Mouse (Mus musculus) lung, embryonic 16.5 days (tissue): ENCODE data around the gene Cbx6. TPM values are rescaled to one million over a fixed set of nuclear protein-coding genes. Genes with fewer than 3 reads are reported as not detected.
"Not testable (repeated sequence)": the region's sequence is repeated elsewhere in the genome, so short reads cannot be mapped to it uniquely, and the experiment has no call there.

Source experiments
- ATAC-seq: fragments of 200-750 bp; cut with Nextera tagmentation; 2 replicates; pipeline ENCODE4 v1.8.0; 2017; ENCODE audit warnings: low read depth, mild to moderate bottlenecking, moderate library complexity
- H3K27ac ChIP-seq: fragments of 300-500 bp; sonication (generic); 2 replicates; pipeline ENCODE4 v1.5.1; 2014; ENCODE audit warnings: mild to moderate bottlenecking, control low read depth, low read length
- H3K27me3 ChIP-seq: fragments of 300-500 bp; sonication (generic); 2 replicates; pipeline ENCODE4 v1.6.1; 2014; ENCODE audit warnings: low read depth, low read length, mixed read lengths; ENCODE audit not compliant: control insufficient read depth, insufficient read depth
- H3K36me3 ChIP-seq: fragments of 300-500 bp; sonication (generic); 2 replicates; pipeline ENCODE4 v1.6.1; 2014; ENCODE audit warnings: low read length; ENCODE audit not compliant: control insufficient read depth, insufficient read depth
- H3K4me1 ChIP-seq: fragments of 300-500 bp; sonication (generic); replicated peaks from 2 replicates; pipeline ENCODE4 v1.6.1; 2014; ENCODE audit warnings: low read length, mixed read lengths; ENCODE audit not compliant: control insufficient read depth, insufficient read depth
- H3K4me2 ChIP-seq: fragments of 300-500 bp; sonication (generic); 2 replicates; pipeline ENCODE4 v1.6.1; 2014; ENCODE audit warnings: low read depth, low read length, control low read depth
- H3K4me3 ChIP-seq: fragments of 300-500 bp; sonication (generic); 2 replicates; pipeline ENCODE4 v1.5.1; 2014; ENCODE audit warnings: mild to moderate bottlenecking, low read length, control low read depth
- H3K9ac ChIP-seq: fragments of 300-500 bp; sonication (generic); 2 replicates; pipeline ENCODE4 v1.6.1; 2014; ENCODE audit warnings: low read length, control low read depth
- H3K9me3 ChIP-seq: fragments of 300-500 bp; sonication (generic); 2 replicates; pipeline ENCODE4 v1.6.1; 2016; ENCODE audit warnings: low read length; ENCODE audit not compliant: control insufficient read depth
- WGBS: fragments of 180-500 bp; shearing (Covaris S2); extraction: QIAGEN DNeasy Blood & Tissue Kit; methylation state at CpG from one replicate; pipeline ENCODE4 v1.1.7; 2014; 5-methylcytosine and 5-hydroxymethylcytosine counted together
- polyA plus RNA-seq: library from polyadenylated mRNA; unstranded; fragments of >200 nt; fragmentation: Nextera tagmentation; extraction: Ambion mirVana; gene quantifications from 2 replicates; pipeline ENCODE4 v1.2.1, GENCODE M21; 2015

The Cbx6 gene
- polyA plus RNA-seq, 1 experiment from 2014 or later, result 73.5 TPM

- Histone ChIP-seq H3K4me1 (peaks cover 33% of the 10 kb centered on the region), H3K27me3 (no peaks in the 10 kb centered on the region), H3K9ac (no peak overlapping the region), H3K36me3 (peaks cover 22% of the 10 kb centered on the region), H3K27ac (no peak overlapping the region), H3K4me2 (no peak overlapping the region), H3K4me3 (no peak overlapping the region), H3K9me3 (no peaks in the 10 kb centered on the region)
- ATAC-seq, result no peak
- 59% methylated on average over 14 of the region's 14 CpGs for WGBS
Observed at GRCm38 (mm10) chr15:79825146-79825825, 9.2 kb downstream of the Cbx6 start.

DNA sequence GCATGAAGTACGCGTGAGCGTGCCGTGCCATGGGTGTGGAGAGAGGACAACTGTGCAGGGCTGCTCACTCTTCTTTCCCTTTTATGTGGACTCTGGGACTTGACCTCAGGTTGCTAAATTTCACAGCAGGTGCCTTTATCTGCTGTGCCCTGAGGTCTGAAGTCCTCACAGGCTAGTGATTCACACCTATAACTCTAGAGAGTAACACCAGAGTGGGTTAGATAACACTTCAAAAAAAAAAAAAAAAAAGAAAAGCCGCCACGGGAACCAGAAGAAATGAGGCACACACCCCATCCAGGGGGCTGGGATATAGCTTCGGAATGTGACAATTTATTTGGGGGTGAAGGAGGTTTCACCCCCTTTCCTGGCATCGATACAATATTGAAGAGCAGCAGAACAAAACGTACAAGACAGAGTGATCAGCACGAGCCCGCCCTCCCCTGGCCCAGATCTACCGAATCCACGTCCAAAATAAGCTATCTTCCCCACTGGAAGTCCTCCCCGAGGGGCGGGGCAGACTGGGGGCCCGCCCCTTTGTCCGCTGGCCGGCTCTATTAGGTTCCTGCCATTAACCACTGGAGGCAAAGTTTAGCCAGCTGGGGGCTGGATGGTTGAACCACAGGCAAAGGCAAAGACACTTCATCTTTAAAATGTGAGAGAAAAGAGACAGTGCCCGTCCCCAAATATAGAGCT is 10.8 kb downstream of the Cbx6 start:
- Histone ChIP-seq H3K9ac (no peak overlapping the region), H3K27ac (no peak overlapping the region), H3K27me3 (no peaks in the 10 kb centered on the region), H3K4me3 (no peak overlapping the region), H3K4me1 (peaks cover 31% of the 10 kb centered on the region), H3K36me3 (peaks cover 22% of the 10 kb centered on the region), H3K4me2 (no peak overlapping the region), H3K9me3 (no peaks in the 10 kb centered on the region)
- 61% methylated on average over 19 of the region's 19 CpGs for WGBS
- peak; percentile 40 for ATAC-seq

GRCm38 (mm10) chr15:79822265-79823199 is 12.0 kb downstream of the Cbx6 start:
- H3K9ac ChIP-seq, result no peak overlapping the region
- peak; percentile 53 for ATAC-seq

DNA sequence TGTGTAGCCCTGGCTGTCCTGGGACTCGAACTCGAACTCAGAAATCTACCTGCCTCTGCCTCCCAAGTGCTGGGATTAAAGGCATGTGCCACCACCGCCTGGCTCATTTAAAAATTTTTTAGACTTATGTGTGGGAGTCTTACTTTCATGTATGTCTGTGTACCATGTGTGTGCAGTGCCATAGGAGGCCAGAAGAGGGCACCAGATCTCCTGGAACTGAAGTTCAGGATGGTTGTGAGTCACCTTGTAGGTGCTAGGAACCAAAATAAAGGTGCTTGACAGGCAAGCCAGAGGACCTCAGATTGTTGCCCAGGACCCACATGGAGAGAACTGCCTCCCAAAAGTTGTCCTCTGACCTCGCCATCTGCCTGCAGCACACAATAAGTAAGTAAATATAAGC is 16.2 kb downstream of the Cbx6 start:
- H3K9me3 ChIP-seq, result no peaks in the 10 kb centered on the region
- no peak overlapping the region for H3K4me2 ChIP-seq
- H3K4me1 ChIP-seq, result peaks cover 9% of the 10 kb centered on the region
- no peak overlapping the region for H3K9ac ChIP-seq
- 82% methylated on average over 4 of the region's 4 CpGs for WGBS
- H3K27ac ChIP-seq, result no peak overlapping the region
- H3K27me3 ChIP-seq, result no peaks in the 10 kb centered on the region
- H3K4me3 ChIP-seq, result no peak overlapping the region
- 0 out of 2 replicates have a peak, but pooled peaks cover 3% of the 10 kb centered on the region for H3K36me3 ChIP-seq
- no peak for ATAC-seq

More at GRCm38 (mm10) chr15:79822265-79823199, 12.0 kb downstream of the Cbx6 start:
- Histone ChIP-seq H3K4me3 (no peak overlapping the region), H3K9me3 (no peaks in the 10 kb centered on the region), H3K4me1 (peaks cover 24% of the 10 kb centered on the region), H3K27me3 (no peaks in the 10 kb centered on the region), H3K36me3 (peaks cover 14% of the 10 kb centered on the region), H3K4me2 (no peak overlapping the region), H3K27ac (no peak overlapping the region)
- 53% methylated on average over 13 of the region's 13 CpGs for WGBS

DNA sequence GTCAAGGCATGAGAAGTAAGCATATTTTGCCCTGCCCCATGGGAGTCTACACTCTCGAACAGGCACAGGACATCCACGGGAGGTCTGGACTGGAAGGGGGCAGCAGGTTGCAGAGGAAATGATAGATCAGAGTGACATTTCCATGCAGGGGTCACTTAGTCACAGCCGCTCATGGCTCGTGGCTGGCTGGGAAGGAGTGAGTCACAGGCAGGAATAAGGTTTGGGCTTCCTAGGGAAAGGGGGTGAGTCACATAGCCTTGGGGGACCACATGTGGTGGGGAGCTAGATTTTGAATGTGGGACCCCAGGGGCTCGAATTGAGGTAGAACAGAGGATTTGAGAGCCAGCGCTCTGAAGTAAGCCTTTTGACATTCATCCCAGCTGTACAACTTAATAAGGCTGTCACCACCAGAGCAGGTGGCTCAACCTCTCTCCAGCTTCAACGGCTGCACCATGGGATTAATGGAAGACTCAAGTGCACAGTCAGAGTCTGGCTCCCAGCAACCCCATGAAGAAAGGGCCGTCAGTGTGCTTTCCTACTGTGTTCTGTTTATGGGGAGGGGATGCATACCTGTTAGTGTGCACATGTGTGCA is 20.7 kb downstream of the Cbx6 start:
- Histone ChIP-seq H3K9me3 (no peaks in the 10 kb centered on the region), H3K27ac (no peak overlapping the region), H3K4me1 (no peaks in the 10 kb centered on the region), H3K4me2 (no peak overlapping the region), H3K9ac (no peak overlapping the region), H3K27me3 (peaks cover 2% of the 10 kb centered on the region; the same call in 1 of the 2 replicates), H3K4me3 (no peak overlapping the region), H3K36me3 (no peaks in the 10 kb centered on the region)
- ATAC-seq, result no peak
- 39% methylated on average over 8 of the region's 8 CpGs for WGBS

GRCm38 (mm10) chr15:79812840-79813239 is 21.6 kb downstream of the Cbx6 start:
- H3K9ac ChIP-seq, H3K27ac ChIP-seq, H3K36me3 ChIP-seq, H3K4me3 ChIP-seq, H3K4me2 ChIP-seq, H3K9me3 ChIP-seq, ATAC-seq, H3K27me3 ChIP-seq, H3K4me1 ChIP-seq: not testable (repeated sequence)
- 63% methylated on average over 2 of the region's 2 CpGs for WGBS

GRCm38 (mm10) chr15:79810997-79811396 is 23.5 kb downstream of the Cbx6 start:
- Histone ChIP-seq H3K9me3 (no peaks in the 10 kb centered on the region), H3K4me2 (no peak overlapping the region), H3K27ac (no peak overlapping the region), H3K36me3 (no peaks in the 10 kb centered on the region), H3K9ac (no peak overlapping the region), H3K4me3 (no peak overlapping the region), H3K4me1 (no peaks in the 10 kb centered on the region), H3K27me3 (peaks cover 12% of the 10 kb centered on the region)
- no peak for ATAC-seq
- 56% methylated on average over 4 of the region's 4 CpGs for WGBS

DNA sequence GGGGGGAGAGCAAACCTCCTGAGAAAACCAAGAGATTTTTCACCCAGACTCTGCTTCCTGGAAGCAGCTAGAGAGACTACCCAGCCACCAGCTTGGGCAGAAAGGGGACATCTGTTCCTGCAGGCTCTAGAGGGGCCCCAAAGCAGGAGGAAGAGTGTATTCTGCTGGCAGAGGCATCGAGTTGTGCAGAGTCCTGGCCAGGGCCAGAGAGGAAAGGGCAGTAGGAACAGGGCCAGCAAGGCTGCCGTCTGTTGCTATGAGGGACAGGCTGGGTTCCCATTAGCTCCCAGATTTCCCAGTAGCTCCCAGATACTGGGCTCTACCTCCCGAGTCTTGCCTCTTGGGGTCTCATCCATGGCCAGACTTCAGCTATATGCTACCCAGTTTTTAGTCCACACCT is 24.4 kb downstream of the Cbx6 start:
- WGBS, result 40% methylated on average over 3 of the region's 3 CpGs
- Histone ChIP-seq H3K9me3 (no peaks in the 10 kb centered on the region), H3K9ac (no peak overlapping the region), H3K27ac (no peak overlapping the region), H3K27me3 (peaks cover 21% of the 10 kb centered on the region), H3K4me2 (no peak overlapping the region), H3K36me3 (no peaks in the 10 kb centered on the region), H3K4me1 (no peaks in the 10 kb centered on the region), H3K4me3 (no peak overlapping the region)
- ATAC-seq, result no peak
